In the genomic region with DNA sequence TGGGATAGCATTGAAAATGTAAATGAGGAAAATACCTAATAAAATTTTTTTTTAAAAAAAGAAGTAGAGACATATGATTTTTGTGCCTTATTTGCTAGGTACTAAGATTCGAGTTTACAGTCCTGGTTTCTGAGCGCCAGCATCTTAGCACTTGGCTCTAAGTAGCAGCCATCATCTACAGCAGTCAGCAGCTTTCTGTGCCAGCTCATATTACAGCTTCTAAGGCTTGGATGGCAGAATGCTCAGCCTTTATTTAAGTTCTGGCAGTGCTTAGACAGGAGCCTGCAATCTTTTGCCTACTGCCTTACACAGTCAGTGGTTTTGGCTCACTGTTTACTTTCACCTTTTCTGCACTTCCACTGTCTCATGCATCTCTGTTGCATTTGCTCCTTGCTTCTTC, we compare ENCODE assay signal across 16 mouse cellular contexts.
A peak's percentile ranks its signal among the peaks of the same experiment; 100 is the strongest.
DNase-seq lines count a peak whose midpoint lies in the region; ATAC-seq lines count a peak whose summit lies in the region.
"Had no signal": no experiment of that assay in that cellular context is flagged by ENCODE, and none has a peak within 500 bp of the region (broad histone marks: within the 10 kb centered on the region; RNA-seq: fewer than 3 reads in every experiment).

No protein-coding gene starts in this region.

- H3K27ac ChIP-seq in limb, embryonic 15.5 days, result 0 out of 2 replicates have a peak overlapping the region, but pooled peaks have one; percentile 18
- H3K27ac ChIP-seq: hindbrain, embryonic 10.5 days; liver, embryonic 13.5 days; midbrain, embryonic 12.5 days had no signal

- intact Hi-C loops in left cerebral cortex, postnatal 4 days (cut with DNase I), result no loop called here
- intact Hi-C loops in gastrocnemius, postnatal 36 days (cut with DNase I), result no loop called here

- ATAC-seq in limb, embryonic 15.5 days (ENCODE audit: insufficient number of reproducible peaks, low FRiP score, low TSS enrichment, low read depth), result peak; percentile 61; the same call in 1 of the 2 replicates
- ATAC-seq: intestine, embryonic 16.5 days had no signal

- peaks cover 4% of the 10 kb centered on the region; the same call in 1 of the 2 replicates for H3K4me1 ChIP-seq in limb, embryonic 15.5 days
- H3K4me1 ChIP-seq: hindbrain, embryonic 10.5 days; liver, embryonic 13.5 days; midbrain, embryonic 12.5 days had no signal

- H3K9ac ChIP-seq in limb, embryonic 15.5 days, result no peak overlapping the region
- H3K9ac ChIP-seq: liver, embryonic 13.5 days; midbrain, embryonic 12.5 days had no signal

- H3K9me3 ChIP-seq in limb, embryonic 15.5 days, result no peaks in the 10 kb centered on the region
- H3K9me3 ChIP-seq: hindbrain, embryonic 10.5 days; liver, embryonic 13.5 days; midbrain, embryonic 12.5 days had no signal

- no peaks in the 10 kb centered on the region for H3K36me3 ChIP-seq in limb, embryonic 15.5 days
- H3K36me3 ChIP-seq: hindbrain, embryonic 10.5 days; liver, embryonic 13.5 days; midbrain, embryonic 12.5 days had no signal

- H3K4me3 ChIP-seq in limb, embryonic 15.5 days, result no peak overlapping the region
- H3K4me3 ChIP-seq: hindbrain, embryonic 10.5 days; liver, embryonic 13.5 days; midbrain, embryonic 12.5 days had no signal

- no peak overlapping the region for H3K4me2 ChIP-seq in limb, embryonic 15.5 days
- H3K4me2 ChIP-seq: liver, embryonic 13.5 days; midbrain, embryonic 12.5 days had no signal

- 31% methylated on average over 2 of the region's 2 CpGs for WGBS in limb, embryonic 15.5 days

- DNase-seq in left cerebral cortex, adult 9 months (ENCODE audit: low spot score in 2 of 2), result peak; percentile 4 to 21
- DNase-seq in left cerebral cortex, postnatal 4 days, result no peak
- peak; percentile 3 for DNase-seq in adipocyte (ENCODE audit: low spot score)
- DNase-seq in brain, embryonic 18.5 days (ENCODE audit: low read depth, low spot score), result peak; percentile 54
- DNase-seq in gastrocnemius, postnatal 36 days, result no peak
- no peak for DNase-seq in gastrocnemius, postnatal 4 days (ENCODE audit: low spot score in 2 of 2)
- DNase-seq: cerebellum, adult 2 months; gastrocnemius, postnatal 25 days; kidney, postnatal 25 days; layer of hippocampus, postnatal 36 days; liver, embryonic 13.5 days; lung, postnatal 10 days had no signal

- no peaks in the 10 kb centered on the region for H3K27me3 ChIP-seq in limb, embryonic 15.5 days
- H3K27me3 ChIP-seq: liver, embryonic 13.5 days; midbrain, embryonic 12.5 days had no signal

Comparison
In these comparisons a context has a peak if more than half of its experiments do, and no peak if none do; other contexts are left out.
1. DNase-seq: peak in left cerebral cortex, adult 9 months (2 of 2), adipocyte (single experiment) and brain, embryonic 18.5 days (single experiment); none in left cerebral cortex, postnatal 4 days (single experiment), gastrocnemius, postnatal 36 days (0 of 2) and gastrocnemius, postnatal 4 days (0 of 2).